Mouse (Mus musculus): Measurements from ENCODE around the gene Srsf7. TPM values are rescaled to one million over a fixed set of nuclear protein-coding genes. Genes with fewer than 3 reads are reported as not detected.
A peak's percentile ranks its signal among the peaks of the same experiment; 100 is the strongest.

Srsf7 gene
- total RNA-seq, 2 experiments from 2014 or later: 86.3 to 112 TPM

DNA sequence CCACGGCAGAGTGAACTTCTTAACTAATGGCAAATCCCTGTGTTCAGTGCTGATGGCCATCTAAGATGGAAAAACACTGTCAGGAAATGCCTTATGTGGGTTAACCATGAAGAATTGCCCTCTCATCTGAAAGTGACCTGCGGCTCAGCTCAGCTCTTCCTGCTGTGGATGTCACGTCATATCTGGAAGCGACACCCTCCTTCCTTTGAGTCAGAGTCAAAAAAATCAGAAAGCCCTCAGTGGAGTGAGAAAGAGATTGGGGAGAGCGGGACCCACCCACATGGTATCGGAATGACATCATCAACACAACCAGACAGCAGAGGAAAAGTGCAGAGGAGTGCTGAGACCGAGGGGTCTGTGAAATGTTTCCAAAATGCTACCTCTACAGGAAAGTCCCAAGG is 39.3 kb downstream of the Srsf7 start:
- intact Hi-C loops (cut with DNase I): loop anchor here (2.0 kb wide), 2 partner anchors 83 to 105 kb away; partner anchors contain the start of gene Hnrnpll
- peak; percentile 35 to 36 for DNase-seq (ENCODE audit: low spot score in 2 of 2)

GRCm38 (mm10) chr17:80167436-80167835 is 39.7 kb downstream of the Srsf7 start:
- no peak for DNase-seq (ENCODE audit: low spot score in 2 of 2)
- intact Hi-C loops (cut with DNase I): loop anchor here (2.0 kb wide), 1 partner anchor 83 kb away; no protein-coding TSS in a partner anchor

DNA sequence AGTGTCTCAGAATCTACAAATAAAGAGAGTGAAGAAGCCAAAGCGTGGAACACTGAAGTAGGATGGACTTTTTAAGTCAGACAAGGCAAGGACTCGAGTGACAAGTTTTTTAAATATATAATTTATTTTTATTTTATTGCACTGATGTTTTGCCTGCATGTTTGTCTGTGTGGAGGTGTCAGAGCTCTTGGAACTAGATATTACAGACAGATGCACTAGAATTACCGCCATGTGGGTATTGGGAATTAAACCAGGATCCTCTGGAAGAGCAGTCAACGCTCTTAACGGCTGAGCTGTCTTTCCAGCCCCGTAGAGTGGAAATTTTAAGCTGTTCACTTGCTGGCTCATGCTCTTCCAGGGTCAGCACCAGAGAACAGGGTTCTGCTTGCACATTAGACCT is 40.8 kb downstream of the Srsf7 start:
- intact Hi-C loops (cut with DNase I): loop anchor here (2.0 kb wide), 1 partner anchor 82 kb away; no protein-coding TSS in a partner anchor
- peak in 1 of 2 experiments; percentile 17 for DNase-seq (ENCODE audit: low spot score in 2 of 2)

DNA sequence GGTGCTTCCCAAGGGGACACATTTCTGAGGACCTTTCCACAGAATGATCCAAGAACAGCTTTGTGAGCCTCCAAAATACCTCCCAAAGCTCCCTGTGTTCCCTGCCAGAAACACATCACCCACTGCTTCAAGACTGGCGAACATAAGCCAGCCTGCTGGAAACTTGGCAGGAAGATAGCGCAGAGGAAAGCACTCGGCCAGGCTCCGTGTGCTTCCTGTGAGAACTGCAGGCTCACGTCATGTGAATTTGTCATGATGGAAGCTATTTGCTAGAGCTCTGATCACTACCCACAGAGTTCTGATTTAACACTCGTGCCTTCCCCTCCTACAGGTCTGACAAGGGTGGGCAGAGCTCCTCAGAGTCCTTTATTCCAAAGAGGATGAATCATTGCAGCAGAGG is 41.4 kb downstream of the Srsf7 start:
- intact Hi-C loops (cut with DNase I): loop anchor here (2.0 kb wide), 1 partner anchor 81 kb away; no protein-coding TSS in a partner anchor
- peak; percentile 73 to 85 for DNase-seq (ENCODE audit: low spot score in 2 of 2)

DNA sequence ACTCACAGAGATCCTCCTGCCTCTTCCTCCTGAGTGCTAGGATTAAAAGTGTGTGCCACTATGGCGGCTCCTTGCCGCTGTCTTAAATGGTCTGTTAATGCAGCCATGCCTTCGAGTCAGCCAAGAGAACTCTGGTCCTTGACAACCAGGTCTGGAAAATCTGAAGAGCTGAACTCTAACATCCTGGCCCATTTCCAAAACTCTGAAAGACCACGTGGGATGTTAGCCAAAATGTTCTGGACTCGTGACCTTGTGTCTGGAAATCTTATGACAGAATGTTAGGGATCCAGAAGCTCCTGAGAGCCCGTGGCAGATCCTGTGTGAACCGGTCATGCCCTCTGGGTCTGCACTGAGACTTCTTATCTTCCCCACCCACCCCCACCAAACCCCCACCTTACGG is 43.1 kb downstream of the Srsf7 start:
- intact Hi-C loops (cut with DNase I): no loop called here
- DNase-seq (ENCODE audit: low spot score in 2 of 2): no peak

DNA sequence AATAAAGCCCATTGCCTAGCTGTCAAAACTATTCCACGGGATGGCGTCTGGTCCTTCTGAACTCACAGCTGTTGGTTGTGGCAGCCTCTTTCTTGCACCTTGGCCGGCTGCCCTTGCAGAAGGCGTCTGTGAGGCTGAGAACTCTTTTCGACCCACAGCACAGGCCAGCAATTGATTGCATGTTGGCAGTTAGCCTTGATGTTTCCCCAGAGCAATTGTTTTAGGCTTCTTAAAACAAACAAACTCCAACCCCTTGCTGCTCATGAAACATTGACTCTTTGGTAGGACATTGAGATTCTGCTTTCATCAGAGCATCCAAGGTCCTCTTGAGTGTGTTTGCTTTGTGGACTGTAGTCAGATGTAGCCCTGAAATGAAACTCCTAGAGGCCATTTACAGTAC is 46.7 kb downstream of the Srsf7 start:
- intact Hi-C loops (cut with DNase I): no loop called here

GRCm38 (mm10) chr17:80157489-80157888 is 49.6 kb downstream of the Srsf7 start:
- intact Hi-C loops (cut with DNase I): no loop called here

More for the DNA sequence above, 46.7 kb downstream of the Srsf7 start:
- DNase-seq (ENCODE audit: low spot score in 2 of 2): peak; percentile 27 to 40

GRCm38 (mm10) chr17:80156905-80157304 is 50.2 kb downstream of the Srsf7 start:
- intact Hi-C loops (cut with DNase I): no loop called here
- no peak for DNase-seq (ENCODE audit: low spot score in 2 of 2)

More at GRCm38 (mm10) chr17:80157489-80157888, 49.6 kb downstream of the Srsf7 start:
- DNase-seq (ENCODE audit: low spot score in 2 of 2): no peak

- no peak for DNase-seq (ENCODE audit: low spot score in 2 of 2)
- intact Hi-C loops (cut with DNase I): no loop called here
Measured at GRCm38 (mm10) chr17:80153631-80154030, 53.5 kb downstream of the Srsf7 start.

GRCm38 (mm10) chr17:80152767-80153630 is 54.1 kb downstream of the Srsf7 start:
- intact Hi-C loops (cut with DNase I): no loop called here
- no peak for DNase-seq (ENCODE audit: low spot score in 2 of 2)

GRCm38 (mm10) chr17:80151353-80151752 is 55.8 kb downstream of the Srsf7 start:
- intact Hi-C loops (cut with DNase I): no loop called here
- DNase-seq (ENCODE audit: low spot score in 2 of 2): no peak

Other genes starting within 250 kb of the Srsf7 start
- 10 to 100 TPM; 51.4 to 58.4 TPM for gene Hnrnpll, start 145.0 kb downstream of the Srsf7 start, total RNA-seq (2021)
- gene Galm, start 79.8 kb downstream of the Srsf7 start, total RNA-seq (2021): 1 to 10 TPM; 2.6 to 2.7 TPM
- gene Ttc39d, start 153 bp upstream of the Srsf7 start, total RNA-seq (2021): under 1 TPM in 1 of 2 experiments, not detected in 1; 0.43 TPM
- 1 to 10 TPM; 6.2 to 6.6 TPM for gene Gemin6, start 17.1 kb upstream of the Srsf7 start, total RNA-seq (2021)
- gene Morn2, start 82.9 kb upstream of the Srsf7 start, total RNA-seq (2021): 10 to 100 TPM; 16.5 to 18.3 TPM
- 10 to 100 TPM; 35.8 to 46.1 TPM for gene Dhx57, start 83.2 kb upstream of the Srsf7 start, total RNA-seq (2021)
- gene Arhgef33, start 100.1 kb upstream of the Srsf7 start, total RNA-seq (2021): 1 to 10 TPM; 2.4 to 3.4 TPM
- gene Gm10190, start 166.2 kb upstream of the Srsf7 start, total RNA-seq (2021): 1 to 10 TPM; 1.3 to 2.2 TPM

All from left cerebral cortex, postnatal 36 days (tissue).